Mouse (Mus musculus) spleen, postnatal 0 days (tissue): Measurements from ENCODE around the gene Cntln. TPM values are rescaled to one million over a fixed set of nuclear protein-coding genes. Genes with fewer than 3 reads are reported as not detected.

Source experiments
- polyA plus RNA-seq: library from polyadenylated mRNA; unstranded; fragments of >200 nt; fragmentation: Nextera tagmentation; extraction: Ambion mirVana; gene quantifications from 2 replicates; pipeline ENCODE4 v1.2.1, GENCODE M21; 2015

The Cntln gene
- polyA plus RNA-seq, result 5.7 and 7.2 TPM in 2 replicates

GRCm38 (mm10) chr4:84884111-84884538 lies at the start of gene Cntln:
Cntln (plus strand) TSS chr4:84884309.

Other genes starting within 250 kb of the Cntln start
- gene Bnc2, start 209.0 kb upstream of the Cntln start, polyA plus RNA-seq, result 1.7 and 1.8 TPM in 2 replicates